Comparison of ENCODE assay signal across 9 mouse cellular contexts in the genomic region with DNA sequence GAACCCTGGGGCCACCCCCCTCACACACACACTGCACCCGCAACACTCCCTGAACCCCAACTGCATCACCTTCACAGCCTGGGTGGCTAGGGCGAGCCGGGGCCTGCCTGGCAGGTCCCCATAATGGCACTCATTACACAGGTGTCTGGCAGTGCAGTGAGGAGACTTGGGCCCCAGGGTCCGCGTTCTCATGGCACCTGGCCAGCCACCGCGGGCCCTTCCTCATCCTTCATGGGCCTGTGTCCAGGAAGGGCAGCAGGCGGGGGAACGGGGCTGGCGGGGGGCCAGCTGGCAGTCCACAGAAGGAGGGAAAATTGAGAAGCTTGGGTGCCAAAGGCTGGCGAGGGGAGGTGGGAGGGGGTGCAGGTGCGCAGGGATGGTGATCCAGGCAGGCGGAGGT.
A peak's percentile ranks its signal among the peaks of the same experiment; 100 is the strongest.
DNase-seq lines count a peak whose midpoint lies in the region; ATAC-seq and TF ChIP-seq lines count a peak whose summit lies in the region.
"Had no signal": no experiment of that assay in that cellular context is flagged by ENCODE, and none has a peak within 500 bp of the region (broad histone marks: within the 10 kb centered on the region; RNA-seq: fewer than 3 reads in every experiment).

No protein-coding gene starts in this region.

- TF ChIP-seq CTCF in liver, adult 2 months (IDR thresholded peaks at IDR 0.05; ENCODE audit: low read depth, low read length): no peak

- H3K36me3 ChIP-seq in liver, adult 2 months (ENCODE audit: control insufficient read depth, insufficient read depth, low read length): no peaks in the 10 kb centered on the region

- no peak for ATAC-seq in cerebellum, adult (ENCODE audit: insufficient number of reproducible peaks, low FRiP score, low TSS enrichment)
- no peak for ATAC-seq in CD4-positive, CD25-positive, alpha-beta regulatory T cell, adult 4 months

- H3K4me1 ChIP-seq in liver, adult 2 months (ENCODE audit: control insufficient read depth, insufficient read depth, low read length): peaks cover 20% of the 10 kb centered on the region

- no peak overlapping the region for H3K4me3 ChIP-seq in liver, adult 2 months (ENCODE audit: insufficient read depth, low read depth, low read length)

- DNase-seq in cerebellum, postnatal 4 days (ENCODE audit: low spot score in 2 of 2): peak; percentile 58 to 87
- no peak for DNase-seq in liver, adult 2 months (ENCODE audit: extremely low read depth, low read depth, low spot score)
- DNase-seq in liver: no peak
- peak; percentile 72 for DNase-seq in Muller cell, postnatal 12 days (ENCODE audit: inconsistent ontology term)
- peak; percentile 92 to 94 for DNase-seq in kidney, postnatal 36 days
- no peak for DNase-seq in spleen, adult 12 weeks (ENCODE audit: low spot score)

- H3K27me3 ChIP-seq in liver, adult 2 months (ENCODE audit: control insufficient read depth, insufficient read depth, low read length): no peaks in the 10 kb centered on the region

- H3K9ac ChIP-seq in liver, adult 2 months (ENCODE audit: low read depth, low read length): no peak overlapping the region

- 54% methylated on average over 13 of the region's 13 CpGs for WGBS in liver, adult 2 months

- peak overlapping the region; percentile 8; the same call in 1 of the 2 replicates for H3K27ac ChIP-seq in liver, adult 2 months (replicated peaks; ENCODE audit: insufficient read depth, low read depth, low read length)
- H3K27ac ChIP-seq: kidney, postnatal 0 days had no signal

- no peaks in the 10 kb centered on the region for H3K79me2 ChIP-seq in liver, adult 2 months (ENCODE audit: control insufficient read depth, insufficient read depth, low read length)

- no peak for TF ChIP-seq POLR2A in liver, adult 2 months (IDR thresholded peaks at IDR 0.05; ENCODE audit: extremely low read depth, insufficient read depth, low read length)

Comparison
In these comparisons a context has a peak if more than half of its experiments do, and no peak if none do; other contexts are left out.
1. DNase-seq: peak in cerebellum, postnatal 4 days (2 of 2), Muller cell, postnatal 12 days (single experiment) and kidney, postnatal 36 days (2 of 2); none in liver, adult 2 months (single experiment), liver (single experiment) and spleen, adult 12 weeks (single experiment).